Mouse (Mus musculus) embryonic fibroblast, embryonic 13.5 days (primary cell): ENCODE results near the gene Syce1.

ENCODE experiments used
- CTCF ChIP-seq: IDR thresholded peaks from 2 replicates; pipeline ENCODE4 v1.5.1; 2011; ENCODE audit warnings: mild to moderate bottlenecking, control low read depth, low read length, moderate library complexity, borderline replicate concordance; ENCODE audit not compliant: insufficient read depth
- POLR2A ChIP-seq: IDR thresholded peaks from 2 replicates; pipeline ENCODE4 v1.6.1; 2011; ENCODE audit warnings: low read depth, mild to moderate bottlenecking, control low read depth, low read length, moderate library complexity

DNA sequence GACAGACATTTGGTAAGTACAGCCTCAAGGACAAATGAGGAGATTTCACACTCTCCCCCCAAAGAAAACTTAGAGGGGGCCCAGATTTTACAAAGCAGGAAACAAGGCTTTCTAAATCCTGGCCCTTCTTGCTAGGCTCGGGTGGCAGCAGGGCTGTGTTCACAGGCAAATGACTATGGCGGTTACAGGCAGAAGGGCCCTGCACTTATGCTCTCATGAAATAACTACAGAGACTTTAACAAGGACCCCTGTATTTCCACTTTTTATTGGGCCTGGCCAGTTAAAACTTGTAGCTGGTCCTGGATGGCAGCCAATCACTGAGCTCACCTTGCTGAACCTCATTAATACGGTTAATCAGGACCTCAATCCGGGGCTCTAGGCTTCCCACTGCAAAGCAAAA is 7.1 kb downstream of the Syce1 start:
- no peak for TF ChIP-seq POLR2A
- no peak for TF ChIP-seq CTCF
